Mouse (Mus musculus): ENCODE measurements at regions not wholly inside any gene's neighbourhood (a gene's known extent, or its start where the extent isn't known, plus 50 kb on each side); places are given as distances from the start of the nearest gene placed in this dataset.
"Not testable (repeated sequence)": the region's sequence is repeated elsewhere in the genome, so short reads cannot be mapped to it uniquely, and the experiment has no call there.

DNA sequence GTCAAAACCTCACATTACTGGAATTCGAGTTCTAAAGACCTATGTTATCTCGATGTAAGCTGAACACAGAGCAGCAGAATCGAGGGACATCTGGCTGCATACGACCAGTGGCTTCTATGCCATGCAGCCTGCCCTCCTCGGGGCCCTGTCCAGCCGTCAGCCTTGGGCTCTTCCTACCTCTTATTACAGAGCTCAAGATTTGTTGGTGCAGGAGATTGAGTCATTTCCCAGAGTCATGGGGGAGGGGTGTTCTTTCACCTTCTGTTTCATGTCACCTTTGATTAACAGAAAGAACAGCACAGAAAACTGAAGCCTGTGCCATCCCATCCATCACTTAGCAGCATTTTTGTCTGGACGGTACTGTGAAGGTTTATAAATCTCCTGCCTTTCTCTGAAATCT, 52.1 kb downstream of the Sst start:
- no peak for DNase-seq (ENCODE audit: low spot score)

DNA sequence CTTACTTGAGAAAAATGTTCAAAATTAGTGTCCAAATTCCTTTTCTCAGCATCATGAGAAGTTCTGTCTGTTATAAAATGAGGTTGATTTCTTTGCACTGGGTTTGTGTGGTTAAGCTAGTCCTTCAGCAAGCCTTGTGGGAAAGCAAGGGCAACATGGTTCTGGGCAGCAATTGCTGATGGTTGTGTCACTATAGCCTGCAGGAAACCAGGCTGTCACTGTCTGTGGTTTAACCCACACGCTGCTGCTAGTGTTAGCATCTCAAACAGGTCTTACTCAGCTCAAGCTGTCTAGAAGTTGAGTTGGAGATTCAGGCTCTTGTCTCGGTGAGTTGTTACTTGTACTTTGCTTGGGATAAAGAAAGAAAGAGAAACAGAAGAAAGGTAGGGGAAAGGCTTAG, 52.6 kb downstream of the Sst start:
- peak; percentile 10 for DNase-seq (ENCODE audit: low spot score)

DNA sequence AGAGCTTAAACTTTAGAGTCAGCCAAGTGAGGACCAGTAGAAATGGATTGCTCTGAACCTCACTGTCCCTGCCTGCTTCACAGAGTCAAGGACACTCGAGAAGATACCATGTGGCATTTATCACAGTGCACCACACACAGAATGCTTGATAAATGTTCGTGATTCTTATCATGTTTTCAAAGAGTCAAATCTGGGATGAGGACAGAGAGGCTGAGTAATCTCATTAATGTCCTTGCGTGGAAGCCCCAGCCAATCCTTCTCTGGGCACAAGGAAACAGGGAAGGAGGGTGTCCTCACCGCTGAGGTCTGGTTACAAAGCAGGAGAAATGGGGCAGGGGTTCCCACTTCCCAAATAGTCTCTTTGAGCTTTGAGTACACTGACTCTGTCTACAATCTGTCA, 55.8 kb downstream of the Sst start:
- DNase-seq (ENCODE audit: low spot score): no peak

DNA sequence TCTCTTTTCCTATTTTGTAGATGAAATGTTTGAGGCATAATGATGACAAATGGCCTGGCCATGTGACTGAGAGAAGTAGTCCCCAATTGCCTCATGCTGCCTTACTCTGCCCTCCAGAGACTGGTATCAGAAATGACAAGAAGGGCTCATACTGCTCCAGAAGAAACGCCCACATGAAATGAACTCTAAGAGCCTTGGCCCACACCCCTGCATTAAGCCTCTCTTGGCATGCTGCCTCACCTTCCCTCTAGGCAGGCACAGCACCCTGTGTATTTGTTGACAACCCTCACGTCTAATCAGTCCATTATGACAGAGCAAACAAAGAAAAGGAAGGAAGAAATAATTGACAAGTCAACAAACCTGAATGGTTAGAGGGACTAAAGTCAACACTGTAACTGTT, 57.2 kb downstream of the Sst start:
- DNase-seq (ENCODE audit: low spot score): no peak

DNA sequence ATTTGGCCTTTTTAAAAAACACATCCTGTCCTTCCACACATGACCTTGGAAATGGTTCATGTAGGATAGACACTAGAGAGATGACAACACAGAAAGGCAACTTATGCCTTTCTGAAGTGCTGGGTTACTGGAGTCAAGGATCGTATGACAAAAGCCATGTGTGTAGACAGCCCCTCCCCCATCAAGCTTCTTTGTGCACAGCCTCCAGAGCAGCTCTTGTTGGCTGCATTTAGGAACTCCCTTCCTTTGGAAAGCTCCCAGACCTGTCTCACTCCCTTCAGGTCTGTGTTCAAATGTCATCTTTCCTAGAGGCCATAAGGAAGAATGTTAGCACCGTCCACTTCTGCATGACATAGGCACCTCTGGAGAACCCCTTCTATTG, 57.7 kb downstream of the Sst start:
- DNase-seq (ENCODE audit: low spot score): no peak

DNA sequence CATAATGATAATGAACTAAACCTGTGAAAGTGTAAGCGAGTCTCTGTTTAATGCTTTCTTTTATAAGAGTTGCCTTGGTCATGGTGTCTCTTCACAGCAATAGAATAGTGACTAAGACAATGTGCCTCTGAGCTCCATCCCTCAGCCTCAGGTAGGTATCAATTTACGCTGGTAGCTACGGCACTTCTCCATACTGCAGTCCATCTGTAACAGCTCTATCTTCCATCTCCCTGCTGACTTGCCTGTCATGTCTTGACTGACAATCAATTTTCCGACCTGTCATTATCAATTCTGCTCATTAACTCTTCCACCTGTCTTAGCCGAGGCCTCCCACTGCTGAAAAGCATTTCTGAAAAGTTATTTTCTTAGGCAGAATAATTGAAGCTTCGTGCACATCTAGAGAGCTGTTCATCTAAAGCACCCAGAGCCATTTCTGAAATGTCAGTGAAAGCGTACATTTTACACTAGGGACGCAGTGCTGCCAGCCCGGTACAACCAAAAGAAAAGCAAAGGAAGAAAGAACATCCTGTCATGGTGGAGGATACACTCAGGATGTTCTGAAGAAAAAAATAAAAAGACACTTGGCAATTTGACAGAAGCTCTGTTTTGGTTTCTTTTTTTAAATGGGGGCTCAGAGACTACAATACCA, 58.2 kb downstream of the Sst start:
- DNase-seq (ENCODE audit: low spot score): no peak

DNA sequence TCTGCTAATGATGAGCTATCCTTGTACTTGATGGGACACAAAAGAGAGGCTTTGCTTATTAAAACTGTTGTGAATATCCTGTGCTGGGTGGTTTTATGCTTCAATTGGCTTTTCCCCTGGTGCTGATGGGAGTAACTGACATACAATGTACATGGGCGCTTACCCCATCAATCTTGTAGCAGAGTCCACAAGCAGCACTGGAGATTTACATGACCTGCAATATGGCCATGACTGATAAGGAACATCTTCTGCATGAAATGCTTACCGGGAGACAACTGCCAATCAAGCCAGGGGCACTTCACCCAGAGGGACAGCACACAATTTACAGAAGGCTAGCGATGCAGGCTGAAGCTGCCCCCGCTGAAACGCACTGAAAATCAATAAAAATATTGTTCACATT, 65.1 kb downstream of the Sst start:
- DNase-seq (ENCODE audit: low spot score): no peak

DNA sequence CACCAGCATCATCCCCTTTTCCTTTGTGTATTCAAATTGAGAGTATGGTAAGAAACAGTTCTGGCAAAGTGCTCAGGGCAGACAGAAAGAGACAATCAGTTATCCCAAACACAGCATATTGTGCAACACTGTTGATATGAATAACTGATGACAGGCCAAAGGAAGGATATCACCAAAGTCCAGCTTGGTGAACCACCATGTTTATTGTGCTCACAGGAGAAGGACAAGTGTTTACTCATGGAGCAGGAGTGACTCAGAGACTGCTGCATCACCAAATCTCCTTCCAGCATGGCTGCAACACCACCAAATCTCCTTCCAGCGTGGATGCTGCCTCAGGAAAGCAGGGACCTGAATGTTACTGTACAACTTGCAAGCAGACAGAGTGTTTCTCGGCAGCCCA, 105.5 kb downstream of the Sst start:
- no peak for DNase-seq (ENCODE audit: low spot score)

DNA sequence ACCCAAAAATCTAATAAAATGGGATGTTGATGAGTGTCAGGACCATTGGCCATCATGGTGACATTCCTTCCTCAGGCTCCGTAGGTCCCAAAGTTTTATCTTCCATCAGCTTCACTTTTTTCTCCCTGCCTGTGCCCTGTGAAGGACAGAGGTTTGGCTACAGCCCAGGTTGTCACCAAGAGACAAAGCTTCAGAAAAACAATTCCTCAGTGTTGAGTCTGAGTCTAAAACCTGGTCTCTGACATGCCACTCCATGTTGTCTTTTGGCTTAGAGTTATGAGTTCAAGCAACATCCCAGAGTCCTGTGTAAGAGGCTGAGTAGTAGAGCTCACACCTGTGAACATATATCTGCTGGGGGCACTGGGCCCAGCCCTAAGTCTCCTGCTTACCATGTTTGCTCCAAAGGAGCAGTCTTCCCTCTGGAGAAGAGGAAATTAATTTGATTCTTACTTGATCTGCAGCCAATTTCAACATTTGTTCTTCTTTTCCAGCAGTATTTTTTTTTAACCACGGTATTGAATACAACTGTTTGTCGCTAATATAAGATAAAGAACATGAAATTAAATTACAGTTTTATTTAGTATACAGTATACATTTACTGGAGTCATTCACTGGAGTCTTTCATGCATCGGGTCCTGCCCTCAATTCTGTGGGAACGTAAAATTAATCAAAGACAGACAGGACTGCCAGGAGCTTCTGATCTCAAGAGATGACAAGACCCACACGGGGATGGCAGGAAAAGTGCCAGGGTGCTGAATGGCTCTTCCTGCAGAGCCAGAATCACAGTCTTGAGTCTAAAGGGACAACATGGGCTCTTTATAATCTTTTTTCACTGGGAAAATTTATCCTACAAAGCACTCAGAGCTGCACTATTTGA, 106.5 kb downstream of the Sst start:
- DNase-seq (ENCODE audit: low spot score): no peak

DNA sequence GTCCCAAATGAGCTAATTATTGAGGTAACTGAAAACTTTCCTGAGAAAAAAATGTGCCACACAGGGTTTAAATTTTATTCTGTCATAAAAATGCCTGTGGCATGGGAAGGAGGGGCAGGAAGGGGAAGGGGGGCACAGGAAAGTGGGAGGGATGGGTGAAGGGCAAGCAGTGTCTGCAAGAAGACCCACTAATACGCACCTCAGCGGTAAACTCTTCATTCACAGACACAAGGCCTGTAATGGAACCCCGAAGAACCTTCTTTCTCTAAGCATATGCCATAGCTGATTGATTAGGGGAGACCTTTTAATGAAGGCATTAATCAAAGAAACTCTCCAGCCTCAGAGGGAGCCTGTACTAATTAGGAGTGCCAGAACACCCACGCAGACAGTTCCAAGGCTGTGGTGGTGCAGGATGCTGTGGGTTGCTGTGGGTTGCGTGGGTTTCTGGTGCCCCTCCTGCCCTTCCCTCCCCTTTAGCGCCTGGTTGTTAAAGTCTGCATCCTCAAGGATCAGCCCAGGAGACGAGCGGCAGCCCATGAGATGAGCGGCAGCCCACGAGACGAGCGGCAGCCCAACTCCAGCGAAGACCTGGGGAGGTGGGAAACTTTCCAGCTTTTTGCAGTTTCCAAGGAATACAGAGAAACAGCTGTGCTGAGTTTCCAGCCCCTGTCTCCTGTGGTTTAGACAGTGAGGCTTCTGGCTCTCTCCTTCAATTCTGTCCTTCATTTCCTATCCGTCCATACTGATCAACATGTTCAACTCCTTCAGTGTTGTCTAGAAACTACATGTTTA, 110.1 kb downstream of the Sst start:
- DNase-seq (ENCODE audit: low spot score): no peak

DNA sequence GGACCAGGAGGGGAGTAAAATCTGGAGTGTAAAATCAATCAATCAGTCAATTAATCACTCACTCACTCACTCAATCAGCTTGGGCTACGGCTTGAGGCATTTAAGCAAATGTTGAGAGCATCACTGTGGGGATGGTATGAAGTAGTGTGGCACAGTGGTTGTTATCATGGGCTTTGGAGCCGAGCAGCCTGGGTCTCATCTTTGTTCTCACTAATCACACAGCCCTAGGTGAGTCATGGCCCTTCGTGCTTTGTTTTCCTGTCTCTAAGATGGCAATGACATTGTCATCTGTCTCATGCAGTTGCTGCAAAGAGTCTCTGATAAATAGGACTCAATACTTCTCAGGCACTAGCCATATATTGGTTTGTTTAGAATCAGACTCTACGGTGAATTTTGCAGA, 112.9 kb downstream of the Sst start:
- no peak for DNase-seq (ENCODE audit: low spot score)

DNA sequence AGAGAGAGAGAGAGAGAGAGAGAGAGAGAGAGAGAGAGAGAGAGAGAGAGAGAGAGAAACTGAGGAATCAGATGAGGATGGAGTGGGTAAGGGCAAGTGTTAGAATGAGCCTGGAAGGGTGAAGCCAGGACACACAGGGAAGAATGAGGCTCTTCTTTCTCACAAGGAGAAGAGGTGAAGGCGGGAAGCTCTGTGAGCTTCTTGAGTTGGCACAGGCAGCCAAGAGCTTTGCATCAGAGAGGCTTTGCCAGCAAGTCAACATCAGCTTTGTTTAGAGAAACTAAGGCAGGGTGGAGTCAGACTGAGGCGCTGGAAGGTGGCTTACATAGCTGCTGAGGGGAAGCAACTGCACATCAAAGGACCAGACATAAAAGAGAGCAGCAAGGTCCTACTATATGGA, 113.7 kb downstream of the Sst start:
- DNase-seq (ENCODE audit: low spot score): no peak

DNA sequence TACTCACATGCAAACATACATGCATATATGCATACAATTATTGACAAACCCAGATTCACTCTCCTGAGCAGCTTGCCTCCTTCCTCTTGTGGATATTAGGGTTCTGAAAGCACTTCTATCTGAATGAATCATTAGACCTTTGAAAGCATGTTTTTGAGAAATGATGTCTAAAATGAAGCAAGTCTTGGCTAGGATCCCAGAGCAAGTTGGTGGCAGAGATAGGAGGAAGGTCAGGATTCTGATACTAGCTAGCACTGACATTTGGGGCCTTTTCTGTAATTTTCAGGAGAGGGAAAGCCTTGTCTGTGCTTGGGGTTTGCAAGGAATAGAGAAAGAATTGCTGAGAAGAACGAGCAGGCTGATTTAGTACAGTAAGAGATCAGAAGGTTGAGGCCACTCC, 114.3 kb downstream of the Sst start:
- DNase-seq (ENCODE audit: low spot score): no peak

DNA sequence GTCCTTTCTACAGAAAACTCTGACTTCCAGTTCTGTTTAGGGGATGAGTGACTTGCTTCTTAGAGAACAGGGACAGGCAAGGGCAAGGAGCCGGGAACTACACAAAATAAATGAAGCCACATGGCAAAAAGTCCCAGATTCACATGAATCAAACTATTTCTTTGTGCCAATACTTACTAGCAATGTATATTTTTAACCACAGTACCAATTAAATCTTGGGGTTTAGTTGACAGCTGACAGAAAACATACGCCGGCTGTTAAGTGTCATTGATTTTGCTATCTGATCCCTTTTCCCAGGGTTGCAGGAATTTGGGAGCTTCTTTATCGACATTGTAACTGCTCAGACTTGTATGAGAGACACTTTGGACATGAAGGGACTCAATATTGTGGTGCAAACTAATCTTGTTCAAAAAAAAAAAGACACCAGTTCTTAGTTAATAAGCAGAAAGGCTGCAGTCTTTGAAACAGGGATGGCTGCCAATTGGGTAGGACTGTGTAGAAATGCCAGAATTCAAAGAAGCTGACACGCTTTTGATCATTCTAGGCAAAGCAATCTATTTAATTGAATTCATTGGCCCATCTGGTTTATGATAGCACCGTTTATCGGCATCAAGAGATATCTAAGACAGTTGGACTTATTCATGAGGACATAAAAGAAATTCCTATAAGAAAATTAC, 132.5 kb downstream of the Sst start:
- no peak for DNase-seq (ENCODE audit: low spot score)

DNA sequence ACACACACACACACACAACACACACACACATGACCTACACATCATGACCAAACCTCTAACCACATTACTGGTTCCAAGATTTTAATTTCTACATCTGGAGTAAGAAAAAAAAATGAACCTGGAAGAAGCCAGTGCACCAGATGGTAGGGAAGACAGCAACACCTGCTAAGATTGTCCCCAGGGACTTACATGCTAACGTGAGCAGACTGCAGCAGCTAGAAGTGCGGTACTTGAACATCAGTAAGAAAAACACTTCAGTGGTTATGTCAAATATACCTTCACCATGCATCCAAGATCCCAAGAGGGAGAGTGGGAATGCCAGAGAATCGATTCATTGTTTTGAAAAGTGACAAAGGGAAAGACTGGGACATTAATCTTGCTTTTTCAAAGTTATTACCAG, 153.7 kb downstream of the Sst start:
- DNase-seq (ENCODE audit: low spot score): no peak

DNA sequence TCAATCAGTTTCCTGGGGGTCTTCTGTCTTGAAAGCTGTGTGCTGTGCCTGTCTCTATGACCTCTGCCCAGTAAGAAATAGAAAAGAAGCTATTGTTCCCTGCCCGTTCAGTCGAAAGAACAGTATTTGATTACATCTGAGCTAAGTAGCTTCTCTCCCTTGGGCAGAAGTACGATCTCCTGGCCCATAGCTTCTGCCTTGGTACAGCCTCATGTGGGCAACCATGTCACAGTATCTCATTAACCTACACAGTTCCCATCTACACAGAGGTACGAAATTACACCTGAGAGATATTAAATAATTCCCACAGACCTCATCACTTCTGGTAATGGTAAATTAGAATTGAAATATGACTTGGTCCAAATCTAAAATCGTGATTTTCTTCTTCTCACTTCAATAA, 155.0 kb downstream of the Sst start:
- DNase-seq (ENCODE audit: low spot score): no peak

DNA sequence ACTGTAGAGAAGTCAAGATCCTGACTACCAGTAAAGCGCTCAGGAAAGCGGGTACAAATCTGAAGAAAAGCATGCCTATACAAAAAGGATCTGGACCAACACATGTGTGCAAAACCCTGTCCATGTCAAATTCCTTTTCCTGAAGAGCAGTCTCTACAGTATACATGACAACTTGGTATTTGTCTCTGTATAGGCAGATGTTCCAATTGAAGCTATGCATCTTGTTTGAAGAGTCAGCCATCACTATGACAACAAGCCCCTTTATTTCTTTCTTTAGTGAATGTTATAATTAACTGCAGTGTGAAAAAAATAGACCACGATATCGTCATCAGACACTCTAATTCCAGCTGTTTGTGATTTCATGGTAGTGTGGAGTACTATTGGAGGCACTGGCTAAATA, 164.2 kb downstream of the Sst start:
- DNase-seq (ENCODE audit: low spot score): no peak

DNA sequence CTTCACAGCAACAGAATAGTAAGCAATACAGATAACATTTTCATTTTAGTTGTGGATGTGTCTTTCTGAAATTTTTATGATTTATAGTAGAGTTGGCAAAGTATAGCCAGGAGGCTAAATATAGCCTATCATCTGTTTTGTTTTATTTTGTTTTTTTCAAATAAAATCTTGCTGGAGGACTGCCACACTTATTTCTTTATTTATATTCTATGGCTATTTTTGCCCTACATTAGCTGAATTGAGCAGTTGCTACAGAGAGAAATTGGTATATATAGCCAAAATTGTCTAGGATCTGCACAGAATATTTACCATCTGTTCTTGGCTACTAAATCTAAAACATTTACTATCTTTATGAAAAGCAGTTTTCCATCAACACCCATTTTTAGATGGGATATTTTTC, 169.0 kb downstream of the Sst start:
- no peak for DNase-seq (ENCODE audit: low spot score)

DNA sequence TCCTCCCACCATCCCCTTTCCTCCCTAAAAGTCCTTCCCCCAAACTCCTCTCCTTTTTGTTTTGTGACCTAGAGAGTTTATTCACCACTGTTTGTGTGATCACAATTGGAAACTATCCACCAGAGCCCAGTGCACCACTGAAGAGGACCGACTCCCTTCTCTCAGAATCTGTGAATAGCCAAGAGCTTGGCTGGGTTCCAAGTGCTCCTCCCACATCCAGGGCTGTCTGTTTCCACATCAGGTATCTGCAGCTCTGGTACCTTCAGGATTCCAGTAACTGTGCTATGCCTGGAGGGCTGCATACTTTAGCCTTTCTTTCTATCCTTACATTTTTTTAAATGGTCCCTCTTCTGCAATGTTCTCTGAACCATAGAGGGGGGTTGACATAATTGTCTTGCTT, 180.5 kb upstream of the Masp1 start:
- DNase-seq (ENCODE audit: low spot score): no peak

DNA sequence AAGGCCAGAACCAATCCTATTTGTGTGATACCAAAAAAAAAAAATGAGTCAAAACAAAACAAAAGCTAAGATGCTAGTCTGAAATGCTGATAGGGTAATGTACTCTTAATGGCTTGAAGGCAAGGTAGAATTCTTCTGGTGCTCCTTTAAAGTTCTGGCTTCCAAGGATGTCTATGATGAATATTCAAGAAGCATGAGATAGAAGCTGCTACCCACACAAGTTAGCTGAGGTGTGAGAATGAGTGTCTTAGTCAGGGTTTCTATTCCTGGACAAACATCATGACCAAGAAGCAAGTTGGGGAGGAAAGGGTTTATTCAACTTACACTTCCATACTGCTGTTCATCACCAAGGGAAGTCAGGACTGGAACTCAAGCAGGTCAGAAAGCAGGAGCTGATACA, 173.6 kb upstream of the Masp1 start:
- not testable (repeated sequence) for DNase-seq (ENCODE audit: low spot score)

DNA sequence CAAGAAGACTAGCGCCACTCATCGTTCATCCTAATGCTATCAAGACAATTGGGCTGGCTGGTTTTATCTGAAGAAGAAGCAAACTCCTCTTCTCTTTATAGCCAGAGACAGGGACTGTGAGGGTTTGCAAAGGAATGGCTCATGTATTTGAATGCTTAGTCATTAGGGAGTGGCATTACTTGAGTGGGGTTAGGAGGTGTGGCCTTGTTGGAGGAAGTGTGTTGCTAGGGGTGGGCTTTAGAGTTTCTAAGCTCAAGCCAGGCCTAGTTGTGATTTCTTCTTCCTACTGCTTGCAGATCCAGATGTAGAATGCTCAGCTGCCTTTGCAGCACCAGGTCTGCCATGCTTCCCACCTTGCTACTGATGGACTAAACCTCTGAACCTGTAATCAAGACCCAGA, 169.4 kb upstream of the Masp1 start:
- DNase-seq (ENCODE audit: low spot score): no peak

DNA sequence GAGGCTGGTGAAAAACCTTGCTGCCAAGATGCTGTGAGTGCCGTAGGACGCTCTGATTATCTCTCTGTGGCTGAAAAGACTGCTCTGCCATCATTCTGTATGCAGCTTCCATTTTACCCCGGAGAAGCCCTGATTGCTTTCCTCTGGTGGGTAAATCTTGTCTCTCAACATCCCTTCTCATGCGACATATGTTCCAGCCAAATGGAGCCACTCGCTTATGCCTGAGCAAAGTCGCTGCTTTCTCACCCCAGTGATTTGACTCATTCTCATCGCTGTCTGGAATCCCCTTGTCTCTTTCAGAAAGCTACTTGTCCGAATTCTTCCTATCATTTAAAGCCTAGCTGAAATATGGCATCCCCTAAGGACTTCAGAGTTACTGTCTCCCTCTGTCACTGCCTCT, 166.2 kb upstream of the Masp1 start:
- DNase-seq (ENCODE audit: low spot score): no peak
